Mouse (Mus musculus): ENCODE results near the gene Mgst2. TPM values are rescaled to one million over a fixed set of nuclear protein-coding genes. Genes with fewer than 3 reads are reported as not detected.

Gene Mgst2
- polyA plus RNA-seq, 1 experiment = not detected

GRCm38 (mm10) chr3:51634451-51634850 lies 25.7 kb upstream of the Mgst2 start:
- WGBS = 27% methylated on average over 1 of the region's 1 CpGs
- H3K4me1 ChIP-seq (ENCODE audit: control insufficient read depth, insufficient read depth, low read length) = peaks cover 8% of the 10 kb centered on the region
- no peak for TF ChIP-seq POLR2A (IDR thresholded peaks at IDR 0.05; ENCODE audit: insufficient read depth, low read depth, low read length)
- no peak overlapping the region for H3K4me3 ChIP-seq (ENCODE audit: insufficient read depth, low read depth, low read length)
- no peak overlapping the region for H3K27ac ChIP-seq (ENCODE audit: insufficient read depth, low read depth, low read length)

GRCm38 (mm10) chr3:51635960-51636359 lies 24.2 kb upstream of the Mgst2 start:
- TF ChIP-seq CTCF (IDR thresholded peaks at IDR 0.05; ENCODE audit: insufficient read depth, low read depth, low read length) (no peak), POLR2A (IDR thresholded peaks at IDR 0.05; ENCODE audit: insufficient read depth, low read depth, low read length) (no peak)
- Histone ChIP-seq H3K4me1 (ENCODE audit: control insufficient read depth, insufficient read depth, low read length) (peaks cover 11% of the 10 kb centered on the region), H3K27ac (ENCODE audit: insufficient read depth, low read depth, low read length) (no peak overlapping the region), H3K4me3 (ENCODE audit: insufficient read depth, low read depth, low read length) (no peak overlapping the region)
- 87% methylated on average over 2 of the region's 2 CpGs for WGBS

- no peak overlapping the region for H3K27ac ChIP-seq (ENCODE audit: insufficient read depth, low read depth, low read length)
- WGBS = 93% methylated on average over 20 of the region's 20 CpGs
Measured at GRCm38 (mm10) chr3:51636700-51637099, 23.5 kb upstream of the Mgst2 start.

GRCm38 (mm10) chr3:51637326-51637725 lies 22.8 kb upstream of the Mgst2 start:
- Histone ChIP-seq H3K27ac (ENCODE audit: insufficient read depth, low read depth, low read length) (no peak overlapping the region), H3K4me3 (ENCODE audit: insufficient read depth, low read depth, low read length) (no peak overlapping the region), H3K4me1 (ENCODE audit: control insufficient read depth, insufficient read depth, low read length) (peaks cover 11% of the 10 kb centered on the region)
- TF ChIP-seq CTCF (IDR thresholded peaks at IDR 0.05; ENCODE audit: insufficient read depth, low read depth, low read length) = no peak
- no peak for TF ChIP-seq POLR2A (IDR thresholded peaks at IDR 0.05; ENCODE audit: insufficient read depth, low read depth, low read length)
- WGBS = 83% methylated on average over 6 of the region's 6 CpGs

More at GRCm38 (mm10) chr3:51636700-51637099, 23.5 kb upstream of the Mgst2 start:
- TF ChIP-seq POLR2A (IDR thresholded peaks at IDR 0.05; ENCODE audit: insufficient read depth, low read depth, low read length) (no peak), CTCF (IDR thresholded peaks at IDR 0.05; ENCODE audit: insufficient read depth, low read depth, low read length) (no peak)
- no peak overlapping the region; the same call in 1 of the 2 replicates for H3K4me3 ChIP-seq (ENCODE audit: insufficient read depth, low read depth, low read length)
- H3K4me1 ChIP-seq (ENCODE audit: control insufficient read depth, insufficient read depth, low read length) = peaks cover 11% of the 10 kb centered on the region

GRCm38 (mm10) chr3:51638260-51638659 lies 21.9 kb upstream of the Mgst2 start:
- Histone ChIP-seq H3K27ac (ENCODE audit: insufficient read depth, low read depth, low read length) (no peak overlapping the region), H3K4me1 (ENCODE audit: control insufficient read depth, insufficient read depth, low read length) (peaks cover 11% of the 10 kb centered on the region), H3K4me3 (ENCODE audit: insufficient read depth, low read depth, low read length) (no peak overlapping the region)
- 95% methylated on average over 6 of the region's 6 CpGs for WGBS
- TF ChIP-seq POLR2A (IDR thresholded peaks at IDR 0.05; ENCODE audit: insufficient read depth, low read depth, low read length) (no peak), CTCF (IDR thresholded peaks at IDR 0.05; ENCODE audit: insufficient read depth, low read depth, low read length) (no peak)

GRCm38 (mm10) chr3:51645484-51645883 lies 14.7 kb upstream of the Mgst2 start:
- H3K4me3 ChIP-seq (ENCODE audit: insufficient read depth, low read depth, low read length) = no peak overlapping the region
- TF ChIP-seq CTCF (IDR thresholded peaks at IDR 0.05; ENCODE audit: insufficient read depth, low read depth, low read length) (no peak), POLR2A (IDR thresholded peaks at IDR 0.05; ENCODE audit: insufficient read depth, low read depth, low read length) (no peak)
- H3K27ac ChIP-seq (ENCODE audit: insufficient read depth, low read depth, low read length) = no peak overlapping the region
- H3K4me1 ChIP-seq (ENCODE audit: control insufficient read depth, insufficient read depth, low read length) = peaks cover 7% of the 10 kb centered on the region
- WGBS = 88% methylated on average over 6 of the region's 6 CpGs

- peaks cover 7% of the 10 kb centered on the region for H3K4me1 ChIP-seq (ENCODE audit: control insufficient read depth, insufficient read depth, low read length)
Measured at GRCm38 (mm10) chr3:51646301-51646700, 13.9 kb upstream of the Mgst2 start.

GRCm38 (mm10) chr3:51647356-51647755 lies 12.8 kb upstream of the Mgst2 start:
- no peak overlapping the region for H3K27ac ChIP-seq (ENCODE audit: insufficient read depth, low read depth, low read length)
- WGBS = 73% methylated on average over 4 of the region's 4 CpGs
- TF ChIP-seq POLR2A (IDR thresholded peaks at IDR 0.05; ENCODE audit: insufficient read depth, low read depth, low read length) = no peak
- no peak overlapping the region for H3K4me3 ChIP-seq (ENCODE audit: insufficient read depth, low read depth, low read length)
- peaks cover 7% of the 10 kb centered on the region for H3K4me1 ChIP-seq (ENCODE audit: control insufficient read depth, insufficient read depth, low read length)

More at GRCm38 (mm10) chr3:51646301-51646700, 13.9 kb upstream of the Mgst2 start:
- H3K27ac ChIP-seq (ENCODE audit: insufficient read depth, low read depth, low read length) = no peak overlapping the region
- H3K4me3 ChIP-seq (ENCODE audit: insufficient read depth, low read depth, low read length) = no peak overlapping the region
- WGBS = 77% methylated on average over 10 of the region's 10 CpGs
- no peak for TF ChIP-seq CTCF (IDR thresholded peaks at IDR 0.05; ENCODE audit: insufficient read depth, low read depth, low read length)
- no peak for TF ChIP-seq POLR2A (IDR thresholded peaks at IDR 0.05; ENCODE audit: insufficient read depth, low read depth, low read length)

GRCm38 (mm10) chr3:51648037-51648664 lies 12.0 kb upstream of the Mgst2 start:
- H3K27ac ChIP-seq (ENCODE audit: insufficient read depth, low read depth, low read length) = no peak overlapping the region
- WGBS = 26% methylated on average over 15 of the region's 15 CpGs
- 0 out of 2 replicates have a peak overlapping the region, but pooled peaks have one; percentile 1 for H3K4me3 ChIP-seq (ENCODE audit: insufficient read depth, low read depth, low read length)
- H3K4me1 ChIP-seq (ENCODE audit: control insufficient read depth, insufficient read depth, low read length) = peaks cover 11% of the 10 kb centered on the region
- TF ChIP-seq POLR2A (IDR thresholded peaks at IDR 0.05; ENCODE audit: insufficient read depth, low read depth, low read length) = no peak
- peak; percentile 96 for TF ChIP-seq CTCF (IDR thresholded peaks at IDR 0.05; ENCODE audit: insufficient read depth, low read depth, low read length)
